Mouse (Mus musculus) T-helper 1 cell (primary cell): ENCODE results near the gene Pole3.
"Not testable (repeated sequence)": the region's sequence is repeated elsewhere in the genome, so short reads cannot be mapped to it uniquely, and the experiment has no call there.

Experiments
- in situ Hi-C: fragments of 300-600 bp; cut with MboI, MseI; formaldehyde crosslinking; loops from one replicate; pipeline ENCODE4 v1.15.1; 2025; ENCODE audit warnings: high pct_unique_total_duplicates

Pole3 gene

GRCm38 (mm10) chr4:62492682-62493081 lies 32.2 kb downstream of the Pole3 start:
- in situ Hi-C loops: no loop called here

DNA sequence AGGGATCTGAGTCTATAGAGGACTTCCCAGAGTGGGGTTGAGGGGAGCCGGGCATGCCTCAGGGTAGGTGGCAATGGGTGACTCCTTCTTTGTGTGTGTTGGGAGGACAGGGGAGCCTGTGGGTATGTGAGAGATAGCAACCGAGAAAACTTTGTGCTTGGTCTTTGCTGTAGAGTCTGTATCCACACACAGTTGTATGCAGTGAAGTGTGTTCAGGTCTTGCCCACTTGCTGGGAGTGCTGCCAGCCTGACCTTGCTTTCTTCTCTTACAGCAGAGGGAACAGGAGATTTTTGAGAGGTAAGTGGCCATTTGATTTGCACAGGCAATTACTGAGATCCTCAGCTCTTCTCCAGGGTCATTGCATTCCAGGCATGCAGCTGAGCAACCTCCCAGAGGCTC lies 37.0 kb downstream of the Pole3 start:
- in situ Hi-C loops: no loop called here

- in situ Hi-C loops: no loop called here
Measured at GRCm38 (mm10) chr4:62487172-62487571, 37.7 kb downstream of the Pole3 start.

GRCm38 (mm10) chr4:62486162-62486696 lies 38.6 kb downstream of the Pole3 start:
- in situ Hi-C loops: no loop called here

- in situ Hi-C loops: no loop called here
Measured at GRCm38 (mm10) chr4:62485450-62486161, 39.3 kb downstream of the Pole3 start.

DNA sequence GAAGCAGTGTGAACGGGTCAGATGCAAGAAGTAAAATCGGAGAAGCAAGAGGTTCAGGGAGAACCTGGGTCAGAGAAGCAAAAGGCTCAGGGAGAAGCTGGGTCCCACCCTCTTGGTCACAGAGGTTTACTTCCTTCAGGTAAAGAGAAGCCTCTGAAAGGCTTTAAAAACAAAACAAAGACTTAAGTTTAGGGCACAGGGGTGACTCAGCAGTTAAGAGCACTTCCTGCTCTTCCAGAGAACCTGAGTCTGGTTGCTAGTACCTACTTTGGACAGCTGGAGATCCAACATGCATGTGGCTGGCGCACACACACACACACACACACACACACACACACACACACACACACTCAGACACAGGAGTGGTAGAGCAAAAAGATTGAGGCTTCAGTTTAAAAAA lies 39.9 kb downstream of the Pole3 start:
- in situ Hi-C loops: no loop called here

DNA sequence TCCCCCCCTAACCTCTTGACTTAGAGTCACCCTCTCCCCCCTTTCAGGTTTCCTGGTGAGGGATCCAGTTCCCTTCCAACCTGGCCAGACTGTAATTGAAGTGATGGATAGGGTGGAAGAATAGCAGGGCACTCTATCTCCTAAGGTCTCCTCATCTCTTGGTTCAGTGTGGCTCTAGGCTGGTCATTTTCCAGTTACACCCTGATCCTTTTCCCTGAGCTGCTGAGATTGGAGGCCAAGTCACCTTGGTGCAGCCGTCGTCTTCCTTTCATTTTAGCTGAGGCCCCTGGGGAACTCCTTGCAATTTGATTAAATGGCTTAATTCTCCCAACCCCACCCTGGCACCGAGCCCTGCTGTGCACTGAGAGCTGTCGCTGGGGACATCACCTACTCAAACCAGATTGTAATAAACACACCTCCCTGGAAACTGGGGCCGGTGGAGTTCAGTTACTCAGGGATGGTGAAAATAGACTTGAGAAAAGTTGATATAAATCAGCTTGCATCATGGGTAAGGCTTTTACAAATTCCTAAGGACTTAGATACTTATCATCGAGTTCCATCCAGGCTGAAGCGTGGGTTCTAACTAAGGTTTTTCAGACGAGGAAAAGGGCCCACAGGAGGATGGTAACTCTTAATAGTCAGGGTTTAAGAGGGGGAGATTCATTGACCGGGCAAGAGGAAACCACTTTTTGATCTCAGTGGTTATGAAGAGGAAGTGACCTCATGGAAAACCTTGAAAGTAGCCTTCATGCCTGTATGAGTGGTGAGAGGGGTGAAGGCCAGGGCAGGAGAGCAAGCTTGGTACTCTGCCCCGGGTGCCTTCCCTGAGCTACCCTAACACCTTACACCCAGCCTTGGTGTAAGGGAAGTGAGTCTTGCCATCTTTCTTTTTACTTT lies 43.9 kb downstream of the Pole3 start:
- in situ Hi-C loops: no loop called here

GRCm38 (mm10) chr4:62479937-62480708 lies 44.7 kb downstream of the Pole3 start, which contains the start of gene Bspry:
Gene Bspry (plus strand): TSS chr4:62480053.
- in situ Hi-C loops: no loop called here

DNA sequence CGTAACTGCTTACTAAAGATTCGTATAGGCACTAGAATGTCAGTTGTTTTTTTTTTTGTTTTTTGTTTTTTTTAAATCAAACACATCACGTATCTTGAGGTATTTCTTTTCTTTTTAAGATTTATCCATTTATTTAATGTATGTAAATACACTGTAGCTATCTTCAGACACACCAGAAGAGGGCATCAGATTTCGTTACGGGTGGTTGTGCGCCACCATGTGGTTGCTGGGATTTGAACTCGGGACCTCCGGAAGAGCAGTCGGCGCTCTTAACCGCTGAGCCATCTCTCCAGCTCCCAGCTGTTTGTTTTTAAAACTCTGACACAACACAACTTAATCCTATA lies 45.3 kb downstream of the Pole3 start:
- in situ Hi-C loops: not testable (repeated sequence)

DNA sequence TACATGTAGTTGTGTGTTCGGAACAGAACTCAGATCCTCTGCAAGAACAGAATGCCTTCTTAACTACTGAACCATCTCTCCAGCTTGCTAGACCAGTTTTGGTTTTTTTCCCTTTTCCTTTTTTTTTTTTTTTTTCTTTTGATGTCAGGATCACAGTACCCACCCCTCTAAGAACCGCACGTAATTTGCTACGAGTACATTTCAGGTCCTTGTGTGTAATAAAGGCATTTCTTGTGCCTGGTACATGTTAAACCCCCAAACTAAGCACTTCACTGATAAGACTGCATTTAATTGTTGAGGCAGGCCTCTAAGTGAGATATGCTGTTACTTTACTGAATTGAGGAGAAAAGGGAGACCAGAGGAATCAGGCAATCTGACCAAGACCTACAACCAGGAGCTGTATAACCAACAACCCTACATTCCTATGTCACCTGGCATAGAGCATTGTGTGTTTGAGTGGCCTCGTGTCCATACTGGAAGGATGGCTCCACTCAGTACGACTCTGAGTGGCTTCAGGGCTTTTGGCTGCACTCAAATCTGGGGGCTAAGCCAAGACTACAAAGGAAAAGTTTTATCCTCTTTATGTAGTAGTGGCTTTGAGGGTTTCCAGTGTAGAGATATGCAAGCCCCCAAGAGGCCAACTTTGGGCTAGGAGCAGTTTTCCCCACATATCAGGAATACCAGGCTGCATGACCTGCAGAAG lies 47.2 kb downstream of the Pole3 start:
- in situ Hi-C loops: no loop called here

DNA sequence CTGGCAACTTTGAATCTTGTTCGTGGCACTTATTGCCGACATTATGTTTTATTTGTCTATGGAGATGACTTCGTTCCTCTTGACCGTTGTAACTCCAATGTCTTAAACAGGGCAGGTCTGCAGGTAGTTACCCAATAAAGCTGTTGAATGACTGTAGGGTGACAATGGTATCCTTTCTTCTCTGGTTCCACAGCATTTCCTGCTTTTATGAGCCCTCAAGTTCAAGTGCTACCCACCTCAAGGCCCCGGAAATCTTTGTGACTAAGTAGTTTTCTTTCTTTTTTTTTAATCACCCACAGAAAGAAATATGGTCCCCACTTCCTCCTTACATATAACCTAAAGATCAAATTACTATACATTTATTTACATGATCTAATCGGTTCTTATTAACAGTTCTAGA lies 49.1 kb downstream of the Pole3 start:
- in situ Hi-C loops: no loop called here

DNA sequence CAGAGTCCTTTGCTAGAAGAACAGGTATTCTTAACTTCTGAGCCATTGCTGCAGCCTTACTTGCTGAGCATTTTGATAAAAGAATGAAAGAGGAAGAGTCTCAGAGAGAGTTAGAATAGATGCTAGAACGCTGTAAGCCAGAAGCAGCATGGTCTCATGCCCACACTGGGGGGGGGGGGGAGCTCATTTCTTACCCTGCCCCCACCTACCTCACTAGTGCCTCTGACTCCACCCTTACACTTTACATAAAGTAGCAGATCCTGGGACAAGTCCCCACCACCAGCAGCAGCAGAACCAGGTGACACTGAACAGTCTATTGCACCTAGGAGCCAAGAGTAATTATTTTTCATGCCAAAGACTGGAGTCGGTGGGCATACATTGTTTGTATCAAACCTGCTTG lies 49.7 kb downstream of the Pole3 start:
- in situ Hi-C loops: no loop called here
